Mouse (Mus musculus): ENCODE results near the gene Stk39. TPM values are rescaled to one million over a fixed set of nuclear protein-coding genes. Genes with fewer than 3 reads are reported as not detected.

Gene Stk39
- polyA plus RNA-seq, 1 experiment from 2014 or later: 39.0 TPM

DNA sequence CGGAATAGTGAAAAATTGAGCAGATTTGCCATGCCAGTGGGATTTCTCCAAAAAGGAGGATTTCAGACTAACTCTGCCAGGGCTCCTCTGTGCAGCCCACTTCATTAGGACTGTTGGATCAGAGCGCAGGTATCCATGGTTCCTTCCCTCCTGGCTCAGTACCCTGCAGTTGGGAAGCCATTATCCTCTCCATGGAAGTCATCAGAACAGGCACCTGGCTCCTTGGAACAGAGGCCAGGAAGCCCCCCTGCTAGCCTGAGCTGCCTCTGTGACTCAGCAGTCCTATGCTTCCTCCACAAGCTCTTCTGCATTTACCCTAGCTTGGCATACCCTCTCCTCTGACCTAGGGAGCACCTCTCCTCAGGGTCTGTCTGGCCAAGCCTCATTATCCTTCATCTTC is 311.5 kb downstream of the Stk39 start:
- DNase-seq: no peak
- H3K27ac ChIP-seq (replicated peaks; ENCODE audit: low read depth, low read length): no peak overlapping the region
- 90% methylated on average over 2 of the region's 2 CpGs for WGBS
- no peak overlapping the region for H3K4me3 ChIP-seq (replicated peaks; ENCODE audit: low read depth, low read length)
- no peak for ATAC-seq (ENCODE audit: low FRiP score, low TSS enrichment)
- no peak overlapping the region for H3K9ac ChIP-seq (replicated peaks; ENCODE audit: low read length)
- no peaks in the 10 kb centered on the region for H3K4me1 ChIP-seq (ENCODE audit: control insufficient read depth, insufficient read depth, low read length)
- H3K4me2 ChIP-seq (ENCODE audit: low read length): no peak overlapping the region
- H3K36me3 ChIP-seq (ENCODE audit: control insufficient read depth, insufficient read depth, low read length): no peaks in the 10 kb centered on the region
- H3K27me3 ChIP-seq (ENCODE audit: control insufficient read depth, insufficient read depth, low read length): no peaks in the 10 kb centered on the region
- H3K9me3 ChIP-seq (ENCODE audit: control insufficient read depth, low read length): no peaks in the 10 kb centered on the region

Other genes starting within 250 kb of the Stk39 start
- not detected in 2 replicates for gene 4933409G03Rik, start 110.1 kb upstream of the Stk39 start, polyA plus RNA-seq (2014; fragmentation: Nextera tagmentation; extraction: Ambion mirVana)
- gene 4932414N04Rik, start 184.2 kb upstream of the Stk39 start, polyA plus RNA-seq (2014; fragmentation: Nextera tagmentation; extraction: Ambion mirVana): not detected in 2 replicates

Measured in midbrain, embryonic 14.5 days (tissue).